ENCODE assay signal across 19 mouse cellular contexts in genomic region chr10:7611647-7612046, GRCm38 (mm10). TPM values are rescaled to one million over a fixed set of nuclear protein-coding genes. Genes with fewer than 3 reads are reported as not detected.
DNase-seq lines count a peak whose midpoint lies in the region; TF ChIP-seq lines count a peak whose summit lies in the region.
"Had no signal": no experiment of that assay in that cellular context is flagged by ENCODE, and none has a peak within 500 bp of the region (broad histone marks: within the 10 kb centered on the region; RNA-seq: fewer than 3 reads in every experiment).

No protein-coding gene starts in this region.

- peak; percentile 87 for TF ChIP-seq EP300 in ES-Bruce4 (IDR thresholded peaks at IDR 0.05; ENCODE audit: insufficient read depth, low read depth, low read length)

- H3K9ac ChIP-seq in ES-Bruce4 (ENCODE audit: low read depth, poor library complexity, severe bottlenecking) (no peak overlapping the region), ES-E14 (ENCODE audit: insufficient read depth, low read depth, low read length, poor library complexity, severe bottlenecking) (peak overlapping the region; percentile 56; the same call in 1 of the 2 replicates)
- H3K9ac ChIP-seq: embryonic facial prominence, embryonic 12.5 days; forebrain, embryonic 13.5 days; forebrain, embryonic 15.5 days; forebrain, postnatal 0 days had no signal

- no peak for TF ChIP-seq POLR2A in ES-Bruce4 (IDR thresholded peaks at IDR 0.05; ENCODE audit: insufficient read depth, low read length)

- TF ChIP-seq CTCF in ES-Bruce4 (IDR thresholded peaks at IDR 0.05; ENCODE audit: low read depth, low read length) = no peak

- H3K36me3 ChIP-seq in ES-Bruce4 (ENCODE audit: control insufficient read depth, insufficient read depth, low read length, poor library complexity, severe bottlenecking) (peaks cover 17% of the 10 kb centered on the region), ES-E14 (ENCODE audit: control insufficient read depth, insufficient read depth, low read length, poor library complexity, severe bottlenecking) (peaks cover 13% of the 10 kb centered on the region)
- H3K36me3 ChIP-seq: embryonic facial prominence, embryonic 12.5 days had no signal

- H3K4me1 ChIP-seq in ES-Bruce4 (ENCODE audit: control insufficient read depth, insufficient read depth, low read length) = peaks cover 4% of the 10 kb centered on the region
- peaks cover 12 to 16% of the 10 kb centered on the region in 2 experiments; a peak in 3 of 4 replicates for H3K4me1 ChIP-seq in ES-E14 (ENCODE audit: control insufficient read depth in 2 of 2, insufficient read depth in 2 of 2, low read length in 2 of 2, poor library complexity in 1 of 2)
- H3K4me1 ChIP-seq: embryonic facial prominence, embryonic 10.5 days; embryonic facial prominence, embryonic 12.5 days; forebrain, embryonic 13.5 days; forebrain, embryonic 15.5 days had no signal

- no peaks in the 10 kb centered on the region for H3K27me3 ChIP-seq in ES-Bruce4 (ENCODE audit: control insufficient read depth, insufficient read depth, low read length, poor library complexity, severe bottlenecking)
- H3K27me3 ChIP-seq: embryonic facial prominence, embryonic 12.5 days; forebrain, embryonic 13.5 days; forebrain, embryonic 15.5 days had no signal

- intact Hi-C loops in heart, postnatal 14 days (cut with DNase I) = no loop called here

- in situ Hi-C loops in ES-E14 (cut with MboI; ENCODE audit: low sequenced_read_pairs in 2 of 2, unreplicated experiment in 2 of 2) = no loop called here

- DNase-seq in ES-E14 (ENCODE audit: low read depth, low spot score) (no peak), ZHBTc4 (ENCODE audit: low read depth, low spot score) (peak; percentile 87)
- no peak for DNase-seq in heart, postnatal 14 days
- DNase-seq in cerebellum, adult 8-10 months = no peak
- DNase-seq in kidney, postnatal 4 days = no peak
- DNase-seq: adrenal gland, adult 2 months; adrenal gland, postnatal 10 days; adrenal gland, postnatal 25 days; cerebellum, adult 11 months; cerebellum, adult 18-20 months; cerebellum, adult 9-10 months; cerebellum, postnatal 10 days; cerebellum, postnatal 25 days; forebrain, postnatal 0 days had no signal

- peak overlapping the region; percentile 93 for H3K27ac ChIP-seq in ES-Bruce4 (ENCODE audit: insufficient read depth, low read length)
- H3K27ac ChIP-seq in ES-E14 (ENCODE audit: insufficient read depth, low read depth, low read length, poor library complexity, severe bottlenecking) = peak overlapping the region; percentile 88
- H3K27ac ChIP-seq: embryonic facial prominence, embryonic 10.5 days; embryonic facial prominence, embryonic 12.5 days; forebrain, embryonic 13.5 days; forebrain, embryonic 15.5 days had no signal

- no peaks in the 10 kb centered on the region for H3K9me3 ChIP-seq in ES-Bruce4 (replicated peaks; ENCODE audit: control insufficient read depth, insufficient read depth, low read length, poor library complexity, severe bottlenecking)
- no peaks in the 10 kb centered on the region for H3K9me3 ChIP-seq in ES-E14 (ENCODE audit: control insufficient read depth, insufficient read depth, low read depth, low read length)

- H3K4me3 ChIP-seq in ES-Bruce4 (ENCODE audit: low read depth, low read length) (no peak overlapping the region), ES-E14 (ENCODE audit: insufficient read depth in 1 of 2, low read depth in 1 of 2, low read length in 2 of 2, poor library complexity in 1 of 2, severe bottlenecking in 1 of 2) (peak overlapping the region in 1 of 2 experiments; percentile 12; a peak in 1 of 4 replicates)
- H3K4me3 ChIP-seq: embryonic facial prominence, embryonic 10.5 days; embryonic facial prominence, embryonic 12.5 days; forebrain, embryonic 13.5 days; forebrain, embryonic 15.5 days had no signal

TF ChIP-seq in ES-E14, 5 proteins besides CTCF, POLR2A, EP300 and RAD21:
- TF ChIP-seq CHD2 (IDR thresholded peaks at IDR 0.05; ENCODE audit: low read depth, low read length) (no peak), ZC3H11A (IDR thresholded peaks at IDR 0.05; ENCODE audit: borderline replicate concordance, low read depth, low read length) (no peak), HCFC1 (IDR thresholded peaks at IDR 0.05; ENCODE audit: borderline replicate concordance, insufficient read depth, low read length) (no peak)

RNA-seq across cellular contexts. Expression of gene Lrp11, which starts 22.0 kb away (rescaled TPM):
- 31.2 and 37.4 TPM in 2 replicates for polyA plus RNA-seq in ES-Bruce4 (2011; ENCODE audit: insufficient read depth, insufficient read length, low read depth, missing spikeins)
- total RNA-seq in ES-E14 (2012; rRNA removed) = 25.6 and 44.0 TPM in 2 replicates
- 1 to 10 TPM; 2.1 TPM for total RNA-seq in heart, postnatal 14 days (2021)

RNA-seq across cellular contexts. Expression of gene Nup43, which starts 55.7 kb away (rescaled TPM):
- 92.5 and 99.6 TPM in 2 replicates for polyA plus RNA-seq in ES-Bruce4 (2011; ENCODE audit: insufficient read depth, insufficient read length, low read depth, missing spikeins)
- 58.6 and 81.1 TPM in 2 replicates for total RNA-seq in ES-E14 (2012; rRNA removed)
- total RNA-seq in heart, postnatal 14 days (2021) = 1 to 10 TPM; 4.8 to 5.5 TPM
